Mouse (Mus musculus): ENCODE results near the gene Ulk3.

The Ulk3 gene

DNA sequence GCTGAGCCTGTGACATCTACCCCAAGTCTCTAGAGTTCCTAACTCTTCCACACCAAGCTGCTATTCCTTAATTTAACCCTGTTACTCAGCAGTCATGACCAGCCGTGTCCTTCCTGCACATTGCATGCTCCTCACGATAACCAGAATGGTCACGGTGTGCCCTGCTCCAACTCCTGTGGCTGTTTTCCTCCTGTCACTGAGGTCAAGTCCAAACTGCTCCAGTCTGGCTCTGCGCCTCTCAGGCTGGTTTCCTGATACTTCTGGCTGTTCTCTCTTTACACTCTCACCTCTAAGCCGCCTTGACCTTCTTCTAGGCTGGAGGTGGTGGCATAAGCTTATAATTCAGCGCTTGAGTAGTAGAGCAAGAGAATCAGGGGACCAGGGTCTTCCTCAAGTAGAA is 20.8 kb upstream of the Ulk3 start:
- DNase-seq (ENCODE audit: low read depth, low spot score): no peak

DNA sequence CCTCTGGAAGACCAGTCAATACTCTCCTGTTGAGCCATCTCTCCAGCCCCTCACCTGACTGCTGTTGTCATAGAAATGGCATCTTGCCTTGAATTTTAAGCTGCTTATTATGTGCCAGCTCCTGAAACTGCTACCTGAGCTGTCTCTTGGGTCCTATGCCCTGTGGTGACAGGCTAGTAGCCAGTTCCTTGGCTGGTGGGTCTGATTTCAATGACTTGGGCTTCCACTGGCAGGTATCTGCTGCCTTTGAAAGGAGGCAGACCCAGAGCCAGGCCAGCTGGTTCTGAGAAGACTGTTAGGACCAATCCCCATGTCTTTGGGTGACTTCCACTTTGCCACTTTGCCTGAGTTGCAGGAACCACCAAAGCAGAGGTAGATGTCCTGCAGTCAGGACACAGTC is 14.9 kb upstream of the Ulk3 start:
- DNase-seq (ENCODE audit: low read depth, low spot score): no peak

DNA sequence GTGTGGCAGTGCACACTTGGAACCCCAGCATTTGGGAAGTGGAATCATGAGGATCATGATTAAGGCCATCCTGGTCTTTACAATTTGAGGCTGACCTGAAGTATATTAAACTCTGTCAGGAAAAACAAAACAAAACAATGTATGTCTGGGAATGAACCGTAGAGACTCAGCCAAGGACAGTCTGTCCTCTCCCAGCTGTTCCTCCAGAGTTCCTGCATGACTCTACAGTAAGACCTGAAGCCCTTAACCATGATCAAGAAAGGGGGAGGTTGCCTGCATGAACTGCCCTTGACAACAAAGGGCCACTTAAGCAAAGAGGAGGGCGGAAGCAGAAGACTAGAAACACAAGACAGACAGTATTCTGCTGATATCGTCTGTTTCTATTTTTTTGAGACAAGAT is 13.7 kb upstream of the Ulk3 start:
- DNase-seq (ENCODE audit: low read depth, low spot score): no peak

- DNase-seq (ENCODE audit: low read depth, low spot score): no peak
Measured at GRCm38 (mm10) chr9:57577144-57577849, 12.0 kb upstream of the Ulk3 start.

DNA sequence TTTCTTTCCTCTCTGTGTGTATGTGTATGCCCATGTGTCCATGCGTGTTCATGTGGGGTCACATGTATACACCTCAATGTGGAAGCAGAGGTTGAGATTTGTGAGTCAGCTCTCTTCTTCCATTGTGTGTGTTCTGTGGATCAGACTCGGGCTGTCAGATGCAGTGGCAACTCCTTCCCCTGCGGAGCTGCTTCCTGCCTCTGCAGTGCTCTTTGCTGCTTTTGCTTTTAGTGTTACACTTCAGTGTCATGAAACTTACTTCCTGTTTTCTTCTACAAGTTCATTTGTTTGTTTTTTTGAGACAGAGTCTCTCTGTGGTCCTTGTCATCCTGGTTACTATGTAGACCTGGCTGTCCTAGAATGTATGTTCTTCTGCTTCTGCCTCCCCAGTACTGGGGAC is 4.3 kb upstream of the Ulk3 start:
- no peak for DNase-seq (ENCODE audit: low read depth, low spot score)

DNA sequence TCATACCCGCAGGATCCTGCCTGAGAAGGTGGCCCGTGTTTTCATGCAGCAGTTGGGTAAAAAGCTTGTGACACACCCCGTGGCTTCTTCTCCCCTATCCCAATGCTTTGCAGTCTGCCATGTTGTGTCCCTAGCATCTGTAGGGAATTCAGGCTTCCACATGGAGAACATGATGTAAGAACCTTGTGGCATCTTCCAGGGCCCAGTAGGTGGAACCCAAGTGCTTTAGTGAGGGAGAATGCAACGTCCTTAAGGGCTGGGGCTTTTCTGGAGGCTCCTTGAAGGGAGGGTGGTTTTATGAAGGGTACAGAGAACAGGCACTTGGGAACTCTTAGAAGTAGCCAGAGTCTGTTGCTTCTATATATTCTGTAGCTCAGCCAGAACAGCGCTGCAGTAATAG is 1.5 kb downstream of the Ulk3 start:
- no peak for DNase-seq (ENCODE audit: low read depth, low spot score)

GRCm38 (mm10) chr9:57593454-57594173 is 4.4 kb downstream of the Ulk3 start:
- DNase-seq (ENCODE audit: low read depth, low spot score): no peak

GRCm38 (mm10) chr9:57594174-57594509 is 4.9 kb downstream of the Ulk3 start:
- DNase-seq (ENCODE audit: low read depth, low spot score): no peak

DNA sequence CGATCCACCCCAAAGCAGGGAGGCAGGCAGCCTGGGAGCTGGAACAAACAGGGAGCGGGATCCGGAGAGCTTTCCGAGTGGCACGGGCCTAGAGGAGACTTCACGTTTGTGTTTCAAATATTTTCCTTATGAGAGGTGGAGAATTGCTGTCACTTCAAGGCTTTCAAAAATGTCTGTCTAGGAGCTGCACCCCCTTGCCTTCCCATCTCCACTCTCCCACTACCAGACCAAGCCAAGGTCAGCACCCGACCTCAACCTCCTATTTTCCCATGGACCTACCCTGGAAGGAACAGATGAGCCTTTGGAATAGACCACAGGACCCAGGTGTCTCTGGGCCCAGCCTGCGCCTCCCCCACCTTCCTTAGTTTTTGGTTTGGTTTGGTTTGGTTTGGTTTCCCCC is 8.0 kb downstream of the Ulk3 start:
- DNase-seq (ENCODE audit: low read depth, low spot score): no peak

GRCm38 (mm10) chr9:57597929-57598382 is 8.7 kb downstream of the Ulk3 start:
- no peak for DNase-seq (ENCODE audit: low read depth, low spot score)

- no peak for DNase-seq (ENCODE audit: low read depth, low spot score)
Measured at GRCm38 (mm10) chr9:57598851-57599563, 9.8 kb downstream of the Ulk3 start.

GRCm38 (mm10) chr9:57600620-57601352 is 11.5 kb downstream of the Ulk3 start:
- no peak for DNase-seq (ENCODE audit: low read depth, low spot score)

GRCm38 (mm10) chr9:57601353-57601706 is 12.1 kb downstream of the Ulk3 start:
- no peak for DNase-seq (ENCODE audit: low read depth, low spot score)

GRCm38 (mm10) chr9:57602098-57602497 is 12.8 kb downstream of the Ulk3 start:
- DNase-seq (ENCODE audit: low read depth, low spot score): no peak

GRCm38 (mm10) chr9:57604875-57605274 is 15.6 kb downstream of the Ulk3 start:
- DNase-seq (ENCODE audit: low read depth, low spot score): no peak

DNA sequence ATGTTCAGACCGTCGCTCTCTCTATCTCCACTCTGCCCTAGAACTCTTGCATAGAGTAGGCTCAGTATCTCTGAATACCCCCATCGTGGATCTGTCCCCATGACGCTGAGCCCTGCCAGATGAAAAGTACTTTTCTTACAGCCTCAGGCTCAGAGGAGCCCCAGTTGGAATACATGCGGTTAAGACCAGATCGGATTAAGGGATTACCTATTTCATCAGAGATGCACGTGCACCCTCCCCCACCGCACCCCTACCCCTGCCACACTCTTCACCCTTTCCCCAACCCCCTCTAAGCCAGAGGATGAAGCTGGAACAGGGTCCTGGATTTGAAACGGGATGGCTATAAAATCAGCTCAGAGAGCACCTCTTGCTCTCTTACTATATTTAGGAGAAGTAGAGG is 16.3 kb downstream of the Ulk3 start:
- DNase-seq (ENCODE audit: low read depth, low spot score): no peak

GRCm38 (mm10) chr9:57606139-57606851 is 17.0 kb downstream of the Ulk3 start, which contains the start of gene Cplx3:
Gene Cplx3, minus strand, starts transcription at chr9:57606281.
- peak; percentile 61 for DNase-seq (ENCODE audit: low read depth, low spot score)

DNA sequence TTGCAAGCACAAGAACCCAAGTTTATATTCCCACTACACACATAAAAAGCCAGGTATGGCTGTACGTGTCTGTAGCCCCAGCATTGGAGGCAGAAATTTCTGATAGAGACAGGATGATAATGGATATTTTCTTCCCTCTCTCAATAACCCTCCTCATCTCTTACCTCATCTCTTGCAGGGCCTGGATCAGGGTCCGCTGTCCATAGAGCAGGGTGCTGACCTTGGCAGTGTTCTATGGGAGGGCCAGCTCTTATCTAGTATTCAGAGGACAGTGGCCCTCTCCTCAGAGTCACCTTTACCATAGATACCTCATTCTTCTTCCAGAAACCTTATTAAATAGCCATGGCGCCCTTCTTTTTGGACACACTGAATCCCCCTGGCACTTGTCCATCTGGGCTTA is 20.6 kb downstream of the Ulk3 start:
- DNase-seq (ENCODE audit: low read depth, low spot score): no peak

GRCm38 (mm10) chr9:57610359-57610826 is 21.1 kb downstream of the Ulk3 start:
- DNase-seq (ENCODE audit: low read depth, low spot score): no peak

DNA sequence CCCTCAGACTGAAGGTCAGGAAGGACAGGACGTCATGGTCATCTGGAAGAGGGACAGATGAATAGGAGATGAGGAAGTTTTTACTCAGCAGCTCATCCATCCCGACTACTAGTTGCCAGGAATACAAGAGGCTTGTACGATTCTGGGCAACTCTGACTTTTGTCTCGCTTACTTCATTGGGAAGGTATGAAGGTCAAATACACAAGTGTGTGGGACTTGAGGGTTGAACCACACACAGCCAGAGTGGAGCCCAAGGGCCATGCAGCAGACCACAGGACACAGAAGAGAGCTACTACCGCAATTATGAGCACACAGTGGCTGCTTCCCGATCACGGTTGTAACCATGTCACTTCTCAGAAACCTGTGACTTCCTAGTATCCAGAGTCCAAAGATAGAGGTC is 23.3 kb downstream of the Ulk3 start:
- DNase-seq (ENCODE audit: low read depth, low spot score): no peak

DNA sequence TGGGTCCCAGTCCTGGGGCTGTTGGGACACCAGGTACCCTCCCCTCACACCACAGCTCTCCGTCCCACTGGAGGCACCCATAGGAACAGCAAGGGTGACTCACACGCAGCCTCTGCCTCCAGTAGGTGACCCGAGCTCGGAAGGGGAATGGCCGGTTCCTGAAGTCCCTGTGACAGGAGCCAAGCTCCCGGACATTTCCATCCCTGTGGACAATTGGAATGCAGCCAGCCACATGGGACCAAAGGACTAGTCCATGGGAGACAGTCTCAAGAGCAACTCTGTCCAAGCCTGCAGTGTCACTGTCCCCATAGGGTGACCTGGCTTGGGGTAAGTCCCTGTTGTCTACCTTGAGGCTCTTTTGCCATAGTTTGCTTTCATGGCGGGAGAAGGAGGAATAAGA is 24.7 kb downstream of the Ulk3 start:
- DNase-seq (ENCODE audit: low read depth, low spot score): no peak
